Comparison of ENCODE assay signal across 8 mouse cellular contexts in genomic region chr6:125009181-125010073, GRCm38 (mm10). TPM values are rescaled to one million over a fixed set of nuclear protein-coding genes. Genes with fewer than 3 reads are reported as not detected.
A peak's percentile ranks its signal among the peaks of the same experiment; 100 is the strongest.
DNase-seq lines count a peak whose midpoint lies in the region; ATAC-seq and TF ChIP-seq lines count a peak whose summit lies in the region.

No protein-coding gene starts in this region.

- H3K27ac ChIP-seq in embryonic facial prominence, embryonic 11.5 days (replicated peaks; ENCODE audit: low read depth, low read length): peak overlapping the region; percentile 97
- H3K27ac ChIP-seq in heart, adult 2 months: peak overlapping the region; percentile 98
- peak overlapping the region; percentile 90 for H3K27ac ChIP-seq in kidney, adult 2 months (ENCODE audit: insufficient read depth, low read depth, low read length)
- H3K27ac ChIP-seq in liver, embryonic 11.5 days (ENCODE audit: low read depth, low read length): peak overlapping the region; percentile 95

- H3K9me3 ChIP-seq in embryonic facial prominence, embryonic 11.5 days (replicated peaks; ENCODE audit: control insufficient read depth, low read length): no peaks in the 10 kb centered on the region
- H3K9me3 ChIP-seq in liver, embryonic 11.5 days (ENCODE audit: control insufficient read depth, low read length): no peaks in the 10 kb centered on the region

- no peaks in the 10 kb centered on the region; the same call in 1 of the 2 replicates for H3K4me1 ChIP-seq in embryonic facial prominence, embryonic 11.5 days (ENCODE audit: control insufficient read depth, insufficient read depth, low read length)
- peaks cover 2% of the 10 kb centered on the region for H3K4me1 ChIP-seq in heart, adult 2 months (ENCODE audit: control insufficient read depth, insufficient read depth, low read length)
- peaks cover 7% of the 10 kb centered on the region; the same call in 1 of the 2 replicates for H3K4me1 ChIP-seq in kidney, adult 2 months (ENCODE audit: control insufficient read depth, insufficient read depth, low read length)
- H3K4me1 ChIP-seq in liver, embryonic 11.5 days (replicated peaks; ENCODE audit: control insufficient read depth, insufficient read depth, low read length): peaks cover 12% of the 10 kb centered on the region

- no peaks in the 10 kb centered on the region; the same call in none of the 2 replicates for H3K36me3 ChIP-seq in embryonic facial prominence, embryonic 11.5 days (replicated peaks; ENCODE audit: control insufficient read depth, insufficient read depth, low read depth, low read length)
- no peaks in the 10 kb centered on the region for H3K36me3 ChIP-seq in heart, adult 2 months (ENCODE audit: control insufficient read depth, insufficient read depth, low read length)
- no peaks in the 10 kb centered on the region; the same call in 1 of the 2 replicates for H3K36me3 ChIP-seq in kidney, adult 2 months (ENCODE audit: control insufficient read depth, insufficient read depth, low read length)
- peaks cover 16% of the 10 kb centered on the region for H3K36me3 ChIP-seq in liver, embryonic 11.5 days (ENCODE audit: control insufficient read depth, insufficient read depth, low read length)
- H3K36me3 ChIP-seq in myocyte (ENCODE audit: control insufficient read depth, insufficient read depth): peaks cover 13% of the 10 kb centered on the region

- H3K9ac ChIP-seq in embryonic facial prominence, embryonic 11.5 days (replicated peaks; ENCODE audit: low read length): peak overlapping the region; percentile 95
- H3K9ac ChIP-seq in heart, adult 2 months (ENCODE audit: low read depth, low read length): peak overlapping the region; percentile 98
- H3K9ac ChIP-seq in liver, embryonic 11.5 days (ENCODE audit: low read depth, low read length): peak overlapping the region; percentile 94

- TF ChIP-seq POLR2A in heart, adult 2 months (IDR thresholded peaks at IDR 0.05; ENCODE audit: insufficient read depth, low read depth, low read length): peak; percentile 71; the same call in 1 of the 2 replicates
- TF ChIP-seq POLR2A in kidney, adult 2 months (IDR thresholded peaks at IDR 0.05; ENCODE audit: low read depth, low read length): no peak
- TF ChIP-seq POLR2A in myocyte (IDR thresholded peaks at IDR 0.05; ENCODE audit: insufficient read length, low read depth): peak; percentile 48

- intact Hi-C loops in heart, adult 2 months (cut with DNase I): loop anchor here (2.0 to 5.0 kb wide), 4 partner anchors 79 to 152 kb away; partner anchors contain the start of genes Mlf2 and P3h3

- under 1% methylated on average over 46 of the region's 78 CpGs for WGBS in embryonic facial prominence, embryonic 11.5 days
- WGBS in heart, adult 2 months: under 1% methylated on average over 55 of the region's 78 CpGs
- WGBS in kidney, adult 2 months: under 1% methylated on average over 56 of the region's 78 CpGs
- WGBS in liver, embryonic 11.5 days: under 1% methylated on average over 62 of the region's 78 CpGs

- TF ChIP-seq CTCF in heart, adult 2 months (IDR thresholded peaks at IDR 0.05): no peak
- TF ChIP-seq CTCF in kidney, adult 2 months (conservative IDR thresholded peaks at IDR 0.05; ENCODE audit: insufficient read depth, insufficient read length, low read depth, low read length): no peak

- peak overlapping the region; percentile 76 for H3K4me3 ChIP-seq in embryonic facial prominence, embryonic 11.5 days (ENCODE audit: low read depth, low read length)
- peak overlapping the region; percentile 90 for H3K4me3 ChIP-seq in heart, adult 2 months
- H3K4me3 ChIP-seq in kidney, adult 2 months (ENCODE audit: insufficient read depth, low read depth, low read length): peak overlapping the region; percentile 96
- peak overlapping the region; percentile 85 for H3K4me3 ChIP-seq in liver, embryonic 11.5 days (ENCODE audit: low read depth, low read length)
- H3K4me3 ChIP-seq in myocyte: peak overlapping the region; percentile 60

- no peaks in the 10 kb centered on the region; the same call in none of the 2 replicates for H3K79me2 ChIP-seq in heart, adult 2 months (replicated peaks; ENCODE audit: control insufficient read depth, insufficient read depth, low read length)
- peaks cover 47% of the 10 kb centered on the region for H3K79me2 ChIP-seq in myocyte (ENCODE audit: control insufficient read depth, insufficient read depth)

- peak; percentile 83 for ATAC-seq in embryonic facial prominence, embryonic 11.5 days (replicated peaks; ENCODE audit: insufficient number of reproducible peaks, low FRiP score, low TSS enrichment, low read depth)
- peak; percentile 81 for ATAC-seq in liver, embryonic 11.5 days (replicated peaks; ENCODE audit: low FRiP score)

- peak overlapping the region; percentile 94 for H3ac ChIP-seq in myocyte (ENCODE audit: control insufficient read depth, insufficient read length)

- no peaks in the 10 kb centered on the region for H3K27me3 ChIP-seq in embryonic facial prominence, embryonic 11.5 days (ENCODE audit: control insufficient read depth, insufficient read depth, low read length)
- H3K27me3 ChIP-seq in heart, adult 2 months (ENCODE audit: control insufficient read depth, insufficient read depth, low read length): no peaks in the 10 kb centered on the region
- H3K27me3 ChIP-seq in kidney, adult 2 months (replicated peaks; ENCODE audit: control insufficient read depth, insufficient read depth, low read length): no peaks in the 10 kb centered on the region
- no peaks in the 10 kb centered on the region for H3K27me3 ChIP-seq in liver, embryonic 11.5 days (replicated peaks; ENCODE audit: control insufficient read depth, insufficient read depth, low read length)
- no peaks in the 10 kb centered on the region for H3K27me3 ChIP-seq in myocyte (ENCODE audit: control insufficient read depth, insufficient read depth, insufficient read length)

- H3K4me2 ChIP-seq in embryonic facial prominence, embryonic 11.5 days (ENCODE audit: low read depth, low read length): peak overlapping the region; percentile 70
- peak overlapping the region; percentile 83 for H3K4me2 ChIP-seq in liver, embryonic 11.5 days
- H3K4me2 ChIP-seq in myocyte (ENCODE audit: low read depth): peak overlapping the region; percentile 97

- DNase-seq in A20 (ENCODE audit: low read depth, low spot score): peak; percentile 92
- peak; percentile 88 for DNase-seq in adrenal gland, postnatal 25 days
- peak; percentile 89 for DNase-seq in embryonic facial prominence, embryonic 11.5 days (ENCODE audit: low spot score)
- peak; percentile 84 to 89 for DNase-seq in heart, adult 2 months
- DNase-seq in kidney, adult 2 months: peak; percentile 89
- peak; percentile 82 for DNase-seq in liver, embryonic 11.5 days (ENCODE audit: low spot score)
- peak; percentile 78 to 83 for DNase-seq in spleen, postnatal 36 days (ENCODE audit: low spot score in 2 of 2)

- no peak for TF ChIP-seq EP300 in heart, adult 2 months (IDR thresholded peaks at IDR 0.05; ENCODE audit: insufficient read depth, low read depth, low read length)

TF ChIP-seq in myocyte, 11 proteins besides CTCF, POLR2A, EP300 and RAD21:
- TF ChIP-seq MYOG (IDR thresholded peaks at IDR 0.05; ENCODE audit: control insufficient read depth in 1 of 3, insufficient read depth in 1 of 3, insufficient read length in 2 of 3, low read depth in 2 of 3) (peak in 1 of 3 experiments; percentile 2), USF1 (IDR thresholded peaks at IDR 0.05; ENCODE audit: low read depth) (no peak)

RNA-seq across cellular contexts. Expression of gene Zfp384, which starts 0.5 kb away (rescaled TPM):
- 59.6 and 61.3 TPM in 2 replicates for total RNA-seq in adrenal gland, postnatal 25 days (2021)
- 7.7 and 10.6 TPM in 2 replicates for polyA plus RNA-seq in embryonic facial prominence, embryonic 11.5 days (2014; fragmentation: Nextera tagmentation; extraction: Ambion mirVana)
- 10 to 100 TPM; 22.4 to 22.8 TPM for total RNA-seq in heart, adult 2 months (2021)
- 28.2 and 33.5 TPM in 2 replicates for polyA plus RNA-seq in heart, adult 2 months (2012; rRNA removed)
- polyA plus RNA-seq in kidney, adult 2 months (2012; rRNA removed): 37.8 and 45.7 TPM in 2 replicates
- polyA plus RNA-seq in liver, embryonic 11.5 days (2014; fragmentation: Nextera tagmentation; extraction: Ambion mirVana): 7.6 and 7.9 TPM in 2 replicates
- polyA plus RNA-seq in myocyte (2012; fragmentation: generic; extraction: Trizol): 20.8 TPM

RNA-seq across cellular contexts. Expression of gene Pianp, which starts 12.9 kb away (rescaled TPM):
- total RNA-seq in adrenal gland, postnatal 25 days (2021): 1.2 and 2.1 TPM in 2 replicates
- 1.1 and 1.9 TPM in 2 replicates for polyA plus RNA-seq in embryonic facial prominence, embryonic 11.5 days (2014; fragmentation: Nextera tagmentation; extraction: Ambion mirVana)
- total RNA-seq in heart, adult 2 months (2021): under 1 TPM; 0.43 to 0.50 TPM
- 1.7 and 2.0 TPM in 2 replicates for polyA plus RNA-seq in heart, adult 2 months (2012; rRNA removed)
- polyA plus RNA-seq in kidney, adult 2 months (2012; rRNA removed): 0.95 and 0.99 TPM in 2 replicates
- 0.30 and 0.40 TPM in 2 replicates for polyA plus RNA-seq in liver, embryonic 11.5 days (2014; fragmentation: Nextera tagmentation; extraction: Ambion mirVana)
- 1.1 TPM for polyA plus RNA-seq in myocyte (2012; fragmentation: generic; extraction: Trizol)

RNA-seq across cellular contexts. Expression of gene Ing4, which starts 30.1 kb away (rescaled TPM):
- 82.3 and 102 TPM in 2 replicates for total RNA-seq in adrenal gland, postnatal 25 days (2021)
- polyA plus RNA-seq in embryonic facial prominence, embryonic 11.5 days (2014; fragmentation: Nextera tagmentation; extraction: Ambion mirVana): 141 and 145 TPM in 2 replicates
- 10 to 100 TPM; 26.1 to 27.1 TPM for total RNA-seq in heart, adult 2 months (2021)
- 26.3 and 36.2 TPM in 2 replicates for polyA plus RNA-seq in heart, adult 2 months (2012; rRNA removed)
- polyA plus RNA-seq in kidney, adult 2 months (2012; rRNA removed): 39.1 and 39.2 TPM in 2 replicates
- 60.0 and 63.8 TPM in 2 replicates for polyA plus RNA-seq in liver, embryonic 11.5 days (2014; fragmentation: Nextera tagmentation; extraction: Ambion mirVana)
- 31.2 TPM for polyA plus RNA-seq in myocyte (2012; fragmentation: generic; extraction: Trizol)

RNA-seq across cellular contexts. Expression of gene Acrbp, which starts 40.1 kb away (rescaled TPM):
- total RNA-seq in adrenal gland, postnatal 25 days (2021): 10.4 and 11.7 TPM in 2 replicates
- 10.0 and 12.5 TPM in 2 replicates for polyA plus RNA-seq in embryonic facial prominence, embryonic 11.5 days (2014; fragmentation: Nextera tagmentation; extraction: Ambion mirVana)
- total RNA-seq in heart, adult 2 months (2021): 1 to 10 TPM; 1.9 to 2.3 TPM
- polyA plus RNA-seq in heart, adult 2 months (2012; rRNA removed): 13.6 and 16.3 TPM in 2 replicates
- 14.3 and 18.9 TPM in 2 replicates for polyA plus RNA-seq in kidney, adult 2 months (2012; rRNA removed)
- polyA plus RNA-seq in liver, embryonic 11.5 days (2014; fragmentation: Nextera tagmentation; extraction: Ambion mirVana): 6.0 and 7.4 TPM in 2 replicates
- polyA plus RNA-seq in myocyte (2012; fragmentation: generic; extraction: Trizol): 1.4 TPM

RNA-seq across cellular contexts. Expression of gene Cops7a, which starts 44.1 kb away (rescaled TPM):
- total RNA-seq in adrenal gland, postnatal 25 days (2021): 172 and 177 TPM in 2 replicates
- 118 and 125 TPM in 2 replicates for polyA plus RNA-seq in embryonic facial prominence, embryonic 11.5 days (2014; fragmentation: Nextera tagmentation; extraction: Ambion mirVana)
- 10 to 100 TPM; 83.2 to 99.8 TPM for total RNA-seq in heart, adult 2 months (2021)
- polyA plus RNA-seq in heart, adult 2 months (2012; rRNA removed): 208 and 238 TPM in 2 replicates
- polyA plus RNA-seq in kidney, adult 2 months (2012; rRNA removed): 268 and 276 TPM in 2 replicates
- polyA plus RNA-seq in liver, embryonic 11.5 days (2014; fragmentation: Nextera tagmentation; extraction: Ambion mirVana): 147 and 159 TPM in 2 replicates
- polyA plus RNA-seq in myocyte (2012; fragmentation: generic; extraction: Trizol): 142 TPM

Comparison
In these comparisons a context has a peak if more than half of its experiments do, and no peak if none do; other contexts are left out.
1. Peak in every context shown above with its lines: DNase-seq, ATAC-seq, H3K4me3 ChIP-seq and H3K27ac ChIP-seq.